Mouse (Mus musculus) limb, embryonic 12.5 days (tissue): ENCODE measurements around the gene Polr3gl. TPM values are rescaled to one million over a fixed set of nuclear protein-coding genes. Genes with fewer than 3 reads are reported as not detected.

Experiments used
- ATAC-seq: fragments of 200-750 bp; cut with Nextera tagmentation; 2 replicates; pipeline ENCODE4 v1.8.0; 2017; ENCODE audit warnings: low read depth, moderate TSS enrichment; ENCODE audit not compliant: insufficient number of reproducible peaks, insufficient read depth, low FRiP score, low TSS enrichment
- H3K27ac ChIP-seq: fragments of 300-500 bp; sonication (generic); 2 replicates; pipeline ENCODE4 v1.5.1; 2016; ENCODE audit warnings: mild to moderate bottlenecking, moderate library complexity
- H3K27me3 ChIP-seq: fragments of 300-500 bp; sonication (generic); 2 replicates; pipeline ENCODE4 v1.6.1; 2016; ENCODE audit warnings: mild to moderate bottlenecking, moderate library complexity
- H3K36me3 ChIP-seq: fragments of 300-500 bp; sonication (generic); 2 replicates; pipeline ENCODE4 v1.6.1; 2016; ENCODE audit warnings: mild to moderate bottlenecking, moderate library complexity
- H3K4me1 ChIP-seq: fragments of 300-500 bp; sonication (generic); replicated peaks from 2 replicates; pipeline ENCODE4 v1.6.1; 2016
- H3K4me2 ChIP-seq: fragments of 300-500 bp; sonication (generic); 2 replicates; pipeline ENCODE4 v1.6.1; 2016; ENCODE audit warnings: mild to moderate bottlenecking, moderate library complexity
- H3K4me3 ChIP-seq: fragments of 300-500 bp; sonication (generic); replicated peaks from 2 replicates; pipeline ENCODE4 v1.5.1; 2016; ENCODE audit warnings: mild to moderate bottlenecking
- H3K9ac ChIP-seq: fragments of 300-500 bp; sonication (generic); replicated peaks from 2 replicates; pipeline ENCODE4 v1.6.1; 2016; ENCODE audit warnings: mild to moderate bottlenecking, moderate library complexity
- H3K9me3 ChIP-seq: fragments of 300-500 bp; sonication (generic); 2 replicates; pipeline ENCODE4 v1.6.1; 2016; ENCODE audit warnings: mild to moderate bottlenecking, moderate library complexity
- WGBS: fragments of 180-500 bp; shearing (Covaris S2); methylation state at CpG from one replicate; pipeline ENCODE4 v1.1.7; 2016; 5-methylcytosine and 5-hydroxymethylcytosine counted together
- polyA plus RNA-seq: library from polyadenylated mRNA; unstranded; fragments of >200 nt; fragmentation: Nextera tagmentation; extraction: Ambion mirVana; gene quantifications from 2 replicates; pipeline ENCODE4 v1.2.1, GENCODE M21; 2016

Gene Polr3gl
- 48.5 and 50.4 TPM in 2 replicates for polyA plus RNA-seq

- Histone ChIP-seq H3K27ac (peak within 1 kb of the TSS; percentile 85), H3K27me3 (peaks cover 34% of the 10 kb centered on the region), H3K9me3 (no peaks in the 10 kb centered on the region), H3K4me2 (peak within 1 kb of the TSS; percentile 78), H3K4me1 (peaks cover 46% of the 10 kb centered on the region), H3K9ac (peak within 1 kb of the TSS; percentile 74), H3K36me3 (no peaks in the 10 kb centered on the region), H3K4me3 (peak within 1 kb of the TSS; percentile 62)
- ATAC-seq, result peak; percentile 84
- WGBS, result under 1% methylated on average over 36 of the region's 38 CpGs
Observed at GRCm38 (mm10) chr3:96593790-96594560, at the start of gene Polr3gl. TSS of gene Polr3gl (minus strand) at chr3:96594181.

GRCm38 (mm10) chr3:96639219-96639618 lies 45.2 kb upstream of the Polr3gl start:
- H3K36me3 ChIP-seq, result peaks cover 71% of the 10 kb centered on the region

GRCm38 (mm10) chr3:96636448-96636847 lies 42.5 kb upstream of the Polr3gl start:
- Histone ChIP-seq H3K27me3 (no peaks in the 10 kb centered on the region), H3K4me2 (peak overlapping the region; percentile 73), H3K4me1 (peaks cover 21% of the 10 kb centered on the region), H3K9ac (peak overlapping the region; percentile 95), H3K4me3 (peak overlapping the region; percentile 95), H3K36me3 (peaks cover 71% of the 10 kb centered on the region), H3K27ac (no peak overlapping the region), H3K9me3 (no peaks in the 10 kb centered on the region)
- ATAC-seq, result no peak
- 75% methylated on average over 11 of the region's 11 CpGs for WGBS

More at GRCm38 (mm10) chr3:96639219-96639618, 45.2 kb upstream of the Polr3gl start:
- no peak overlapping the region for H3K9ac ChIP-seq
- no peak overlapping the region for H3K4me3 ChIP-seq
- peaks cover 17% of the 10 kb centered on the region for H3K4me1 ChIP-seq
- H3K9me3 ChIP-seq, result no peaks in the 10 kb centered on the region
- H3K4me2 ChIP-seq, result no peak overlapping the region
- H3K27ac ChIP-seq, result no peak overlapping the region
- H3K27me3 ChIP-seq, result no peaks in the 10 kb centered on the region
- 73% methylated on average over 1 of the region's 1 CpGs for WGBS
- no peak for ATAC-seq

- 12% methylated on average over 15 of the region's 15 CpGs for WGBS
- H3K36me3 ChIP-seq, result peaks cover 71% of the 10 kb centered on the region
Observed at GRCm38 (mm10) chr3:96635906-96636305, 41.9 kb upstream of the Polr3gl start.

GRCm38 (mm10) chr3:96634928-96635879 lies 41.2 kb upstream of the Polr3gl start, which contains the start of the genes Pex11b and Gm42957:
TSS of gene Pex11b (plus strand) at chr3:96635376.
TSS of gene Gm42957 (plus strand) at chr3:96635474.
- peak within 1 kb of the TSS; percentile 92 for H3K27ac ChIP-seq
- WGBS, result 2% methylated on average over 59 of the region's 60 CpGs
- no peaks in the 10 kb centered on the region for H3K27me3 ChIP-seq
- H3K4me2 ChIP-seq, result peak within 1 kb of the TSS; percentile 73
- peaks cover 65% of the 10 kb centered on the region for H3K36me3 ChIP-seq
- peak; percentile 92 for ATAC-seq
- H3K9ac ChIP-seq, result peak within 1 kb of the TSS; percentile 95
- H3K4me3 ChIP-seq, result peak within 1 kb of the TSS; percentile 95
- H3K9me3 ChIP-seq, result no peaks in the 10 kb centered on the region
- peaks cover 29% of the 10 kb centered on the region for H3K4me1 ChIP-seq

More at GRCm38 (mm10) chr3:96635906-96636305, 41.9 kb upstream of the Polr3gl start:
- no peak for ATAC-seq
- H3K9ac ChIP-seq, result peak overlapping the region; percentile 95
- H3K27ac ChIP-seq, result peak overlapping the region; percentile 92
- H3K4me2 ChIP-seq, result peak overlapping the region; percentile 73
- no peaks in the 10 kb centered on the region for H3K9me3 ChIP-seq
- no peaks in the 10 kb centered on the region for H3K27me3 ChIP-seq
- H3K4me1 ChIP-seq, result peaks cover 25% of the 10 kb centered on the region
- peak overlapping the region; percentile 95 for H3K4me3 ChIP-seq

- Histone ChIP-seq H3K9me3 (no peaks in the 10 kb centered on the region), H3K9ac (no peak overlapping the region), H3K4me2 (no peak overlapping the region), H3K27me3 (no peaks in the 10 kb centered on the region), H3K27ac (no peak overlapping the region), H3K4me1 (peaks cover 32% of the 10 kb centered on the region), H3K36me3 (peaks cover 53% of the 10 kb centered on the region), H3K4me3 (no peak overlapping the region)
- no peak for ATAC-seq
- WGBS, result 72% methylated on average over 1 of the region's 1 CpGs
Observed at GRCm38 (mm10) chr3:96634015-96634414, 40.0 kb upstream of the Polr3gl start.

- Histone ChIP-seq H3K4me1 (peaks cover 34% of the 10 kb centered on the region), H3K9ac (no peak overlapping the region), H3K27me3 (no peaks in the 10 kb centered on the region), H3K4me3 (no peak overlapping the region), H3K27ac (no peak overlapping the region), H3K4me2 (no peak overlapping the region), H3K9me3 (no peaks in the 10 kb centered on the region), H3K36me3 (peaks cover 40% of the 10 kb centered on the region)
- no peak for ATAC-seq
Observed at GRCm38 (mm10) chr3:96632058-96632457, 38.1 kb upstream of the Polr3gl start.

GRCm38 (mm10) chr3:96629729-96630600 lies 36.0 kb upstream of the Polr3gl start, which contains the start of gene Rbm8a:
TSS of gene Rbm8a (plus strand) at chr3:96629933.
- Histone ChIP-seq H3K4me1 (peaks cover 22% of the 10 kb centered on the region), H3K9ac (peak within 1 kb of the TSS; percentile 81), H3K27ac (peak within 1 kb of the TSS; percentile 79), H3K36me3 (peaks cover 54% of the 10 kb centered on the region), H3K4me3 (peak within 1 kb of the TSS; percentile 72), H3K9me3 (no peaks in the 10 kb centered on the region), H3K27me3 (no peaks in the 10 kb centered on the region), H3K4me2 (peak within 1 kb of the TSS; percentile 73)
- WGBS, result under 1% methylated on average over 48 of the region's 48 CpGs
- peak; percentile 92 for ATAC-seq

- Histone ChIP-seq H3K4me2 (no peak overlapping the region), H3K4me3 (no peak overlapping the region), H3K9me3 (no peaks in the 10 kb centered on the region), H3K4me1 (no peaks in the 10 kb centered on the region), H3K27me3 (no peaks in the 10 kb centered on the region), H3K36me3 (peaks cover 74% of the 10 kb centered on the region), H3K9ac (no peak overlapping the region), H3K27ac (no peak overlapping the region)
- WGBS, result 91% methylated on average over 4 of the region's 4 CpGs
- ATAC-seq, result no peak
Observed at GRCm38 (mm10) chr3:96623201-96623600, 29.2 kb upstream of the Polr3gl start.

- peaks cover 74% of the 10 kb centered on the region for H3K36me3 ChIP-seq
- no peak overlapping the region for H3K27ac ChIP-seq
- H3K4me2 ChIP-seq, result no peak overlapping the region
- WGBS, result 90% methylated on average over 3 of the region's 3 CpGs
- ATAC-seq, result no peak
- no peaks in the 10 kb centered on the region for H3K27me3 ChIP-seq
- H3K9me3 ChIP-seq, result no peaks in the 10 kb centered on the region
- no peaks in the 10 kb centered on the region for H3K4me1 ChIP-seq
- H3K4me3 ChIP-seq, result no peak overlapping the region
- no peak overlapping the region for H3K9ac ChIP-seq
Observed at GRCm38 (mm10) chr3:96617941-96618340, 24.0 kb upstream of the Polr3gl start.
